Mouse (Mus musculus): ENCODE measurements around the gene Ubxn10.
A peak's percentile ranks its signal among the peaks of the same experiment; 100 is the strongest.

DNA sequence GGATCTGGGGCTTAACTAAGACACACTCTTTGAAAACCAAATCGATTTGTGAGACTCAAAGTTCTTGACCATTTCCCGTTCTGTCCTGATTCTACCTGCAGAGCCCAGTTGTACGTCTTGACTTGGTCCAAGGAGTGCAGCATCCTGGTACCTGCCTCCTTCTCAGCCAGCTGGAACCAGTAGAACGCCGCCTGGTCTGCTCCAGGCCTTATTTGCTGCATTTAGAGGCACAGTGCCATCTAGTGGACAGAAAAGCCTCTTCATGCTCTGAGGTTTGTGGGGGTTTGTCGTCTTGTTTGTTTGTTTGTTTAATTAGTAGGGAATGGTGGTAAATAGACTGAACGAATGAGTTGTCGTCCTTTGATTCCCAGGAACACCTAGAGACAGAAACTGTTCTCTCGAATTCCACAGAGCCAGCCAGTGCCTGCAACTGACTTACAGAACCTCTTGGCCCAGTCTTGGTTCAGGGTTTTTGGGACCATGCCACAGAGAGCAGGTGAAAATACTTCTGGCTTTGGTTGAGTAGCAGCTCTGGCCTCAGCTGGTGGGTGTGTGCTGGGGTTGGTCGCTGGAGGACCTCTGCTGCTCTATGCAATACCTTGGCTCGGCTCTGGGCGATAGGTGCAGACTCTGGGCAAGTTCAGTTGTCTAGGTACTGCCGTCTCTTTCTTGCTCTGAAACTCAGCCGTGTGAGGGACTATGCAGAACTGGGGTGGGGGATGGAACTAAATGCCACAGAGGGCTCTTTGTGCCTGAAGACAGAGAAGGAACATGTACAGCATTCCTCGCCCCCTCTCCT is 36.6 kb downstream of the Ubxn10 start:
- TF ChIP-seq POLR2A (IDR thresholded peaks at IDR 0.05; ENCODE audit: borderline replicate concordance, low read depth, low read length): no peak
- TF ChIP-seq CTCF (IDR thresholded peaks at IDR 0.05; ENCODE audit: low read depth, low read length): peak; percentile 49
